27 mouse cellular contexts compared by ENCODE assay signal in the genomic region with DNA sequence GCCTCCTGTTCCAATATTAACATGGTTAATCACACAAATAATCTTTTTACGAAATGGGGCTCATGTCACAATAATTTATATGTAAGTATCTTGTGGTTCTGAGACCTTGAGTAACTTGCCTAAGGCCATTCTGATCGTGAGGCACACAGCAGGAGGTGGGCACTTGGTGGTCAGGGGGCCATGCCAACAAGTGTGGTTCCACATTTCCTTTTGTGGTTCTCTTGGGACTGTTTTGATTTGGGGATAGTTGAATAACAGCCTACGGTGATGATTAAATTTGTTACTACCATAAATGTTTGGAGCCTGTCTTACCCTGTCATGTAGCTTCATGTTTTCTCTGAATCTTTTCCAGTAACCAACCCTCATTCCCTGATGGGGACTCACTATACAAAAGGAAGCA.
DNase-seq lines count a peak whose midpoint lies in the region; TF ChIP-seq lines count a peak whose summit lies in the region.
"Had no signal": no experiment of that assay in that cellular context is flagged by ENCODE, and none has a peak within 500 bp of the region (broad histone marks: within the 10 kb centered on the region; RNA-seq: fewer than 3 reads in every experiment).

No protein-coding gene starts in this region.

- H3K79me2 ChIP-seq in myocyte (ENCODE audit: control insufficient read depth, insufficient read depth): peaks cover 13% of the 10 kb centered on the region

- intact Hi-C loops in heart, postnatal 25 days (cut with DNase I): no loop called here

- no peak for TF ChIP-seq POLR2A in myocyte (IDR thresholded peaks at IDR 0.05; ENCODE audit: insufficient read length, low read depth)
- TF ChIP-seq POLR2A in cerebellum, adult 2 months (IDR thresholded peaks at IDR 0.05; ENCODE audit: borderline replicate concordance, insufficient read depth, low read length): no peak

- H3K4me3 ChIP-seq in myocyte: no peak overlapping the region
- no peak overlapping the region for H3K4me3 ChIP-seq in cerebellum, adult 2 months (replicated peaks; ENCODE audit: insufficient read depth, low read depth, low read length)
- H3K4me3 ChIP-seq: embryonic facial prominence, embryonic 13.5 days; forebrain, embryonic 13.5 days; heart, embryonic 13.5 days; intestine, embryonic 15.5 days; liver, embryonic 12.5 days; midbrain, embryonic 10.5 days; neural tube, embryonic 13.5 days had no signal

- no peak overlapping the region for H3K27ac ChIP-seq in cerebellum, adult 2 months (ENCODE audit: insufficient read depth, low read length)
- H3K27ac ChIP-seq: embryonic facial prominence, embryonic 13.5 days; forebrain, embryonic 13.5 days; heart, embryonic 13.5 days; hindbrain, postnatal 0 days; intestine, embryonic 15.5 days; liver, embryonic 12.5 days; macrophage; midbrain, embryonic 10.5 days; neural tube, embryonic 13.5 days had no signal

- H3K4me2 ChIP-seq in myocyte (ENCODE audit: low read depth): no peak overlapping the region
- H3K4me2 ChIP-seq: embryonic facial prominence, embryonic 13.5 days; forebrain, embryonic 13.5 days; heart, embryonic 13.5 days; intestine, embryonic 15.5 days; liver, embryonic 12.5 days; neural tube, embryonic 13.5 days had no signal

- no peak overlapping the region for H3ac ChIP-seq in myocyte (ENCODE audit: control insufficient read depth, insufficient read length)

- no peaks in the 10 kb centered on the region for H3K27me3 ChIP-seq in myocyte (ENCODE audit: control insufficient read depth, insufficient read depth, insufficient read length)
- no peaks in the 10 kb centered on the region for H3K27me3 ChIP-seq in cerebellum, adult 2 months (ENCODE audit: control insufficient read depth, insufficient read depth, low read length)
- H3K27me3 ChIP-seq: CH12.LX; embryonic facial prominence, embryonic 13.5 days; forebrain, embryonic 13.5 days; heart, embryonic 13.5 days; intestine, embryonic 15.5 days; liver, embryonic 12.5 days; neural tube, embryonic 13.5 days had no signal

- no peak for TF ChIP-seq CTCF in cerebellum, adult 2 months (IDR thresholded peaks at IDR 0.05; ENCODE audit: borderline replicate concordance, insufficient read depth, low read depth, low read length)

- 52% methylated on average over 3 of the region's 3 CpGs for WGBS in cerebellum, adult 2 months

- H3K4me1 ChIP-seq in cerebellum, adult 2 months (ENCODE audit: control insufficient read depth, insufficient read depth, low read length): peaks cover 3% of the 10 kb centered on the region; the same call in 1 of the 2 replicates
- H3K4me1 ChIP-seq: liver, embryonic 12.5 days had no signal

- peaks cover 28% of the 10 kb centered on the region for H3K36me3 ChIP-seq in myocyte (ENCODE audit: control insufficient read depth, insufficient read depth)
- H3K36me3 ChIP-seq: embryonic facial prominence, embryonic 13.5 days; intestine, embryonic 15.5 days; liver, embryonic 12.5 days; midbrain, embryonic 10.5 days; neural tube, embryonic 13.5 days had no signal

- peak; percentile 34 for DNase-seq in heart, adult 11 months
- no peak for DNase-seq in heart, postnatal 25 days (ENCODE audit: low spot score)
- DNase-seq in NIH3T3 (ENCODE audit: low read depth) (peak; percentile 37), adipocyte (ENCODE audit: low spot score) (no peak)
- DNase-seq in gonadal fat pad, adult 2 months (ENCODE audit: low read depth): peak; percentile 91
- no peak for DNase-seq in cerebellum, adult 2 months
- DNase-seq in cerebellum, postnatal 25 days: no peak
- DNase-seq: B cell, adult 2 months; cerebellum, adult 9-10 months; gastrocnemius, postnatal 25 days; heart, postnatal 10 days; kidney, adult 2 months; kidney, postnatal 36 days; layer of hippocampus, postnatal 36 days; left cerebral cortex, postnatal 4 days; liver, postnatal 0 days had no signal

TF ChIP-seq in myocyte, 11 proteins besides CTCF, POLR2A, EP300 and RAD21:
- TF ChIP-seq CEBPB (IDR thresholded peaks at IDR 0.05; ENCODE audit: insufficient read depth, poor library complexity, severe bottlenecking): 0 out of 2 replicates have a peak, but pooled peaks have one; percentile 19
- TF ChIP-seq REST (IDR thresholded peaks at IDR 0.05; ENCODE audit: insufficient read depth, insufficient read length): no peak

Comparison
In these comparisons a context has a peak if more than half of its experiments do, and no peak if none do; other contexts are left out.
1. DNase-seq: peak in heart, adult 11 months (single experiment), NIH3T3 (single experiment) and gonadal fat pad, adult 2 months (single experiment); none in heart, postnatal 25 days (single experiment), cerebellum, adult 2 months (0 of 2), cerebellum, postnatal 25 days (0 of 2) and adipocyte (single experiment).